Mouse (Mus musculus) erythroblast, embryonic 14.5 days (primary cell): Measurements from ENCODE around the gene Shld1. TPM values are rescaled to one million over a fixed set of nuclear protein-coding genes. Genes with fewer than 3 reads are reported as not detected.

Source experiments
- H3K27me3 ChIP-seq: 2 replicates; pipeline ENCODE4 v1.6.1; 2012; ENCODE audit warnings: inconsistent platforms; ENCODE audit not compliant: control insufficient read depth
- H3K36me3 ChIP-seq: 2 replicates; pipeline ENCODE4 v1.6.1; 2012; ENCODE audit warnings: mild to moderate bottlenecking, inconsistent platforms; ENCODE audit not compliant: control insufficient read depth
- H3K4me1 ChIP-seq: 2 replicates; pipeline ENCODE4 v1.6.1; 2012; ENCODE audit warnings: inconsistent platforms; ENCODE audit not compliant: control insufficient read depth
- H3K4me3 ChIP-seq: replicated peaks from 2 replicates; pipeline ENCODE3; 2012; ENCODE audit warnings: moderate library complexity, mild to moderate bottlenecking, inconsistent platforms
- H3K9me3 ChIP-seq: 2 replicates; pipeline ENCODE4 v1.6.1; 2012; ENCODE audit warnings: low read length, inconsistent platforms, mixed read lengths; ENCODE audit not compliant: control insufficient read depth
- GATA1 ChIP-seq: IDR thresholded peaks from 2 replicates; pipeline ENCODE4 v1.6.1; 2012; ENCODE audit warnings: low read length, inconsistent platforms, mixed read lengths
- TAL1 ChIP-seq: IDR thresholded peaks from 3 replicates; pipeline ENCODE4 v1.6.1; 2012; ENCODE audit warnings: low read length, inconsistent platforms, mixed read lengths
- polyA plus RNA-seq: library from polyadenylated mRNA; stranded (reverse); fragments of >175 nt; gene quantifications from 2 replicates; pipeline ENCODE4 v1.2.3, GENCODE M21; 2012

Shld1 gene
- polyA plus RNA-seq, 1 experiment, result 0.12 TPM

- Histone ChIP-seq H3K4me1 (no peaks in the 10 kb centered on the region; the same call in 1 of the 2 replicates), H3K9me3 (no peaks in the 10 kb centered on the region), H3K4me3 (no peak overlapping the region), H3K27me3 (no peaks in the 10 kb centered on the region), H3K36me3 (no peaks in the 10 kb centered on the region)
- TF ChIP-seq TAL1, result no peak
- TF ChIP-seq GATA1, result no peak
These were observed 31.8 kb upstream of the Shld1 start for GRCm38 (mm10) chr2:132654834-132655495.

GRCm38 (mm10) chr2:132657186-132657585, 29.5 kb upstream of the Shld1 start:
- Histone ChIP-seq H3K36me3 (no peaks in the 10 kb centered on the region), H3K27me3 (no peaks in the 10 kb centered on the region), H3K4me1 (no peaks in the 10 kb centered on the region; the same call in 1 of the 2 replicates), H3K9me3 (no peaks in the 10 kb centered on the region), H3K4me3 (no peak overlapping the region)
- TF ChIP-seq TAL1 (no peak), GATA1 (no peak)

- no peaks in the 10 kb centered on the region; the same call in 1 of the 2 replicates for H3K4me1 ChIP-seq
- H3K9me3 ChIP-seq, result no peaks in the 10 kb centered on the region
- no peaks in the 10 kb centered on the region for H3K36me3 ChIP-seq
- no peak overlapping the region for H3K4me3 ChIP-seq
- H3K27me3 ChIP-seq, result no peaks in the 10 kb centered on the region
- TF ChIP-seq TAL1 (no peak), GATA1 (no peak)
These were observed 28.2 kb upstream of the Shld1 start for GRCm38 (mm10) chr2:132658412-132659120.

- H3K27me3 ChIP-seq, result no peaks in the 10 kb centered on the region
- H3K4me1 ChIP-seq, result no peaks in the 10 kb centered on the region
- no peak for TF ChIP-seq GATA1
- no peak for TF ChIP-seq TAL1
- H3K36me3 ChIP-seq, result no peaks in the 10 kb centered on the region
- H3K4me3 ChIP-seq, result no peak overlapping the region
- peaks cover 3% of the 10 kb centered on the region; the same call in 1 of the 2 replicates for H3K9me3 ChIP-seq
These were observed 17.6 kb upstream of the Shld1 start for GRCm38 (mm10) chr2:132669091-132669490.

- Histone ChIP-seq H3K4me1 (peaks cover 1% of the 10 kb centered on the region), H3K4me3 (no peak overlapping the region), H3K36me3 (no peaks in the 10 kb centered on the region), H3K9me3 (no peaks in the 10 kb centered on the region), H3K27me3 (no peaks in the 10 kb centered on the region)
- TF ChIP-seq GATA1 (no peak), TAL1 (no peak)
These were observed 16.4 kb upstream of the Shld1 start for GRCm38 (mm10) chr2:132670290-132670689.

- no peak for TF ChIP-seq TAL1
- TF ChIP-seq GATA1, result no peak
These were observed 14.6 kb upstream of the Shld1 start for GRCm38 (mm10) chr2:132672121-132672520.

GRCm38 (mm10) chr2:132676111-132676510, 10.6 kb upstream of the Shld1 start:
- Histone ChIP-seq H3K9me3 (peaks cover 8% of the 10 kb centered on the region), H3K4me1 (peaks cover 30% of the 10 kb centered on the region), H3K36me3 (no peaks in the 10 kb centered on the region), H3K27me3 (peaks cover 10% of the 10 kb centered on the region), H3K4me3 (no peak overlapping the region)
- TF ChIP-seq GATA1 (no peak), TAL1 (no peak)

More at GRCm38 (mm10) chr2:132672121-132672520, 14.6 kb upstream of the Shld1 start:
- Histone ChIP-seq H3K9me3 (no peaks in the 10 kb centered on the region), H3K4me1 (peaks cover 8% of the 10 kb centered on the region), H3K36me3 (no peaks in the 10 kb centered on the region), H3K4me3 (no peak overlapping the region), H3K27me3 (no peaks in the 10 kb centered on the region)

- H3K27me3 ChIP-seq, result peaks cover 9% of the 10 kb centered on the region
- peaks cover 65% of the 10 kb centered on the region for H3K4me1 ChIP-seq
- no peaks in the 10 kb centered on the region for H3K9me3 ChIP-seq
- TF ChIP-seq GATA1 (no peak), TAL1 (no peak)
- no peak overlapping the region for H3K4me3 ChIP-seq
- no peaks in the 10 kb centered on the region for H3K36me3 ChIP-seq
These were observed 1.7 kb upstream of the Shld1 start for GRCm38 (mm10) chr2:132685001-132685400.

- Histone ChIP-seq H3K9me3 (no peaks in the 10 kb centered on the region), H3K4me1 (peaks cover 89% of the 10 kb centered on the region), H3K27me3 (no peaks in the 10 kb centered on the region), H3K36me3 (peaks cover 11% of the 10 kb centered on the region), H3K4me3 (no peak overlapping the region)
- no peak for TF ChIP-seq TAL1
- no peak for TF ChIP-seq GATA1
These were observed 1.9 kb downstream of the Shld1 start for GRCm38 (mm10) chr2:132688611-132689021.
